Mouse (Mus musculus) stomach, postnatal 0 days (tissue): Measurements from ENCODE around the gene Ap3b1.

Source experiments
- CTCF ChIP-seq: IDR thresholded peaks from 2 replicates; pipeline ENCODE4 v1.5.1; 2016; ENCODE audit warnings: antibody characterized with exemption, low read depth, mild to moderate bottlenecking, moderate library complexity
- EP300 ChIP-seq: optimal IDR thresholded peaks from 2 replicates; pipeline ENCODE3; 2016; ENCODE audit warnings: antibody characterized with exemption

- no peak for TF ChIP-seq CTCF
- TF ChIP-seq EP300 = no peak
Measured at GRCm38 (mm10) chr13:94529138-94529537, 170.4 kb downstream of the Ap3b1 start.
